Mouse (Mus musculus) bone marrow, adult 2 months (tissue): ENCODE measurements around the gene Dnpep. TPM values are rescaled to one million over a fixed set of nuclear protein-coding genes. Genes with fewer than 3 reads are reported as not detected.
A peak's percentile ranks its signal among the peaks of the same experiment; 100 is the strongest.

Experiments used
- H3K27ac ChIP-seq: fragments of 200-500 bp; 2 replicates; pipeline ENCODE4 v1.5.1; 2012; ENCODE audit warnings: low read depth, mild to moderate bottlenecking, control low read depth, inconsistent platforms, low read length; ENCODE audit not compliant: control insufficient read depth, poor library complexity, insufficient read depth
- H3K4me1 ChIP-seq: fragments of 200-500 bp; 2 replicates; pipeline ENCODE4 v1.6.1; 2011; ENCODE audit warnings: low read length; ENCODE audit not compliant: control insufficient read depth, insufficient read depth
- H3K4me3 ChIP-seq: fragments of 200-500 bp; replicated peaks from 2 replicates; pipeline ENCODE3; 2011; ENCODE audit warnings: mild to moderate bottlenecking, low read depth, low read length, control low read depth; ENCODE audit not compliant: control insufficient read depth
- CTCF ChIP-seq: fragments of 200-500 bp; IDR thresholded peaks from 2 replicates; pipeline ENCODE4 v1.5.1; 2011; ENCODE audit warnings: low read length, control low read depth; ENCODE audit not compliant: control insufficient read depth, insufficient read depth
- POLR2A ChIP-seq: fragments of 200-500 bp; IDR thresholded peaks from 2 replicates; pipeline ENCODE4 v1.6.1; 2011; ENCODE audit warnings: low read depth, mild to moderate bottlenecking, control low read depth, low read length, borderline replicate concordance; ENCODE audit not compliant: control insufficient read depth
- WGBS: fragments of 180-500 bp; shearing (Covaris S2); methylation state at CpG from one replicate; pipeline ENCODE4 v1.1.7; 2018; 5-methylcytosine and 5-hydroxymethylcytosine counted together
- polyA plus RNA-seq: library from polyadenylated mRNA; stranded (reverse); fragments of >200 nt; gene quantifications from 2 replicates; pipeline ENCODE4 v1.2.4, GENCODE M21; 2011; ENCODE audit warnings: low replicate concordance; ENCODE audit not compliant: missing spikeins, insufficient read depth, insufficient read length

Gene Dnpep
- polyA plus RNA-seq, 1 experiment, result 21.3 TPM

GRCm38 (mm10) chr1:75358009-75358408 lies 40.2 kb upstream of the Dnpep start:
- Histone ChIP-seq H3K4me1 (no peaks in the 10 kb centered on the region), H3K4me3 (no peak overlapping the region), H3K27ac (no peak overlapping the region)
- WGBS, result 82% methylated on average over 4 of the region's 4 CpGs
- no peak for TF ChIP-seq POLR2A
- TF ChIP-seq CTCF, result no peak

DNA sequence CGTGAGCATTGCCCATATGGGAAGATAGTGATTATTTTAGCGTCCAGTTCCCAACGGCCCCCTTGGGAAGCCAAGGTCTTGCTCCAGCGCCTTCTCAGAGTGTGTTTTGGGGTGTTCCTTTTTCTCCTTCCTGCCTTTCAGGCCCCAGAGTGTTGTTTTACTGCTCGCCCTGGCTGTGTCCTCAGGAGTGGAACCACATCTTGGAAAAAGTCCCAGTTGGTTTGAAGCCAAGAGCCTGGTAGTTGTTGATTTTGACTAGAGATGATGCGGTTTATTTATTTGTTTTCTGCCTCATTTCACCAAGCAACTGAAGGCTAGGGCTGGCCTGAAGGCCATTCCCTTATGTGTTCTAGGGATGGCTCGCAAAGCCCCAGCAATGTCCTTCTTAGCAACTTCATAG lies 39.5 kb upstream of the Dnpep start:
- H3K4me1 ChIP-seq, result no peaks in the 10 kb centered on the region
- WGBS, result 59% methylated on average over 7 of the region's 7 CpGs
- no peak overlapping the region for H3K27ac ChIP-seq
- TF ChIP-seq CTCF (no peak), POLR2A (no peak)
- no peak overlapping the region for H3K4me3 ChIP-seq

DNA sequence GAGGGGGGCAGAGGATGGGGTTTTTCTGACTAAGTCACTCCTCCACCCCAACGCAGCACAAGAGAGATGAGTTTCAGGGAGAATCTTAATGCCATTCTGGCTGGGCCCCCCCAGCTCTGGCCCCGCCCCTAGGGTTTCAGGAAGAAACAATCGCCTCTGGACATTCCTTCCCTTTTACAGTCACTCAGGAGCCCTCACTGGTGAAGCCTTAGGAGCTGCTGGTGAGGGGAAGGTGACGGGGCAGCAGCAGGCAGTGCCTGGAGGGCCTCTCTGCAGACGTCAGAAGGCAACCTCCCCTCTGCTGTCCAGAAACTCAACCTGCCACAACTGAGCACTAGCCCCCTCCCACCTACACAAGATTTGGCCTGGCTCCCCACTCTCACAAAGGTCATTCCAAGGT lies 31.5 kb upstream of the Dnpep start:
- Histone ChIP-seq H3K4me1 (no peaks in the 10 kb centered on the region), H3K4me3 (no peak overlapping the region), H3K27ac (no peak overlapping the region)
- no peak for TF ChIP-seq CTCF
- TF ChIP-seq POLR2A, result no peak
- 52% methylated on average over 5 of the region's 5 CpGs for WGBS

DNA sequence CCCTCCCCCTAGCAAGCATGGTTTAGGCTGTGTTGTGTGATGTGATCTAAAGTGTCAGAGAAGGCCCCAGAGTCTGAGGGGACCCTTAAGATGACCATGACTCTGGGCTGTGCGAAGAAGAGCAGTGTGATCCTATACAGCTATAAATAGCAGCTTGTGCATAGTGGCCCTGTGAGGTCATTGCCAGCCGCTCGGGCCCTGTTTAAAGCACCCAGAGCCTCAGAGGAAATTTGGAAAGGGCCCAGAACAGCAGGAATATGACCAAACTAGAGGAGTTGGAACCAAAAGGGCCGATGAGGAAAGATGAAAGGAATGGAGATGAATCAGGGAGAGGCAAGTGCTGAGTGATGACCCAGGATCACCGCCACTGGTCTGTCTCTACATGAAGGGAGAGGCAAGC lies 29.5 kb upstream of the Dnpep start:
- TF ChIP-seq CTCF (no peak), POLR2A (no peak)
- Histone ChIP-seq H3K27ac (no peak overlapping the region), H3K4me3 (no peak overlapping the region), H3K4me1 (no peaks in the 10 kb centered on the region)
- WGBS, result 83% methylated on average over 5 of the region's 5 CpGs

- 64% methylated on average over 20 of the region's 20 CpGs for WGBS
- Histone ChIP-seq H3K4me1 (no peaks in the 10 kb centered on the region), H3K4me3 (no peak overlapping the region), H3K27ac (no peak overlapping the region)
- TF ChIP-seq POLR2A (no peak), CTCF (no peak)
These were observed 27.5 kb upstream of the Dnpep start for GRCm38 (mm10) chr1:75345036-75345935.

DNA sequence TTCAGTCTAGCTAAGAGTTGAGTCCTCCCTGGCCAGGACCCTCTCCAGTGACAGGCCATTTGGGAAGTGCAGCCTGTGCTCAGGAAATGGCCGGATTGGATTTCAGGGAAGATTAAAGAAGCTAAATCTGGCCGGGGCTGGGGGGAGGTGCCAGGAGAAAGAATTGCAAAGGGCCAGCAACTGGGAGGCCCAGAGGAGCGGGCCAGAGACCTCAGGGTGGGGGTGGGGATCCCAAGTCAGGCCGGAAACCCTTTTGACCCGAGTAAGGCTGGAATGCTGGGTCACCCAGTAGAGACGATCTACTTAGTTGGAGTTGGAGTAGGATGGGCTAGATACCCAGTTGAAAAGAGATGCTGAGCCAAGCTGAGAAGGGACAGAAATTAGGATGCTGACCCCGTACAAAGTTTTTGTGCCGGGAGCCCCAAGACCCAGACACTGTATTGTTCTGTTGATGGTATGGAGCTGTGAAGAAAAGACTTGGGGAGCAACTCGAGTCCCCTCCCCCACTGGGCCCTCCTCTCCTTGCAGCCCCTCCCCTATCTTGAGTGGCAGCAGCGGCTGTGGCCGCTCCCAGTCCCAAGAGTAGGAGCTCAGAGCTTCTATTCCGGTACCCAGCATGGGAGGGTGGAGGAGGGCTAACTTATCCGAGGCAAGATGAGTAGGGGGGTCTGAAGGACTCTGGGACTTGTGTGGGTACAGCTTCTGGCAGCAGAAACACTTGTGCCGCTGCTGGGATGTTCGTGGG lies 26.7 kb upstream of the Dnpep start:
- H3K27ac ChIP-seq, result no peak overlapping the region
- WGBS, result 41% methylated on average over 15 of the region's 15 CpGs
- TF ChIP-seq POLR2A, result no peak
- no peak for TF ChIP-seq CTCF
- no peaks in the 10 kb centered on the region for H3K4me1 ChIP-seq
- H3K4me3 ChIP-seq, result no peak overlapping the region

- TF ChIP-seq POLR2A (no peak), CTCF (peak; percentile 58)
- WGBS, result 5% methylated on average over 8 of the region's 8 CpGs
- Histone ChIP-seq H3K4me3 (no peak overlapping the region), H3K4me1 (no peaks in the 10 kb centered on the region), H3K27ac (no peak overlapping the region)
These were observed 25.2 kb upstream of the Dnpep start for GRCm38 (mm10) chr1:75342874-75343416.

GRCm38 (mm10) chr1:75340519-75340918 lies 22.7 kb upstream of the Dnpep start:
- H3K4me1 ChIP-seq, result no peaks in the 10 kb centered on the region
- 69% methylated on average over 2 of the region's 2 CpGs for WGBS
- no peak overlapping the region for H3K4me3 ChIP-seq
- H3K27ac ChIP-seq, result no peak overlapping the region
- TF ChIP-seq POLR2A (no peak), CTCF (no peak)
